Mouse (Mus musculus) liver, embryonic 13.5 days (tissue): ENCODE data around the gene Gna13. TPM values are rescaled to one million over a fixed set of nuclear protein-coding genes. Genes with fewer than 3 reads are reported as not detected.

Experiments used
- ATAC-seq: fragments of 200-750 bp; cut with Nextera tagmentation; 2 replicates; pipeline ENCODE4 v1.8.0; 2017; ENCODE audit warnings: low read depth, mild to moderate bottlenecking, moderate number of reproducible peaks, moderate library complexity
- DNase-seq: peaks from one replicate; pipeline ENCODE4 v3.0.0; 2022
- H3K27ac ChIP-seq: fragments of 300-500 bp; sonication (generic); 2 replicates; pipeline ENCODE4 v1.5.1; 2015; ENCODE audit warnings: moderate library complexity, mild to moderate bottlenecking, inconsistent platforms
- H3K27me3 ChIP-seq: fragments of 300-500 bp; sonication (generic); 2 replicates; pipeline ENCODE4 v1.6.1; 2015; ENCODE audit warnings: mild to moderate bottlenecking, inconsistent platforms
- H3K36me3 ChIP-seq: fragments of 300-500 bp; sonication (generic); 2 replicates; pipeline ENCODE4 v1.6.1; 2015; ENCODE audit warnings: mild to moderate bottlenecking, inconsistent platforms
- H3K4me1 ChIP-seq: fragments of 300-500 bp; sonication (generic); replicated peaks from 2 replicates; pipeline ENCODE4 v1.6.1; 2015; ENCODE audit warnings: inconsistent platforms
- H3K4me2 ChIP-seq: fragments of 300-500 bp; sonication (generic); 2 replicates; pipeline ENCODE4 v1.6.1; 2015; ENCODE audit warnings: inconsistent platforms, mild to moderate bottlenecking, moderate library complexity
- H3K4me3 ChIP-seq: fragments of 300-500 bp; sonication (generic); replicated peaks from 2 replicates; pipeline ENCODE4 v1.5.1; 2015; ENCODE audit warnings: mild to moderate bottlenecking, inconsistent platforms
- H3K9ac ChIP-seq: fragments of 300-500 bp; sonication (generic); 2 replicates; pipeline ENCODE4 v1.6.1; 2015; ENCODE audit warnings: mild to moderate bottlenecking, inconsistent platforms
- H3K9me3 ChIP-seq: fragments of 300-500 bp; sonication (generic); replicated peaks from 2 replicates; pipeline ENCODE4 v1.6.1; 2016; ENCODE audit warnings: inconsistent platforms
- WGBS: fragments of 180-500 bp; shearing (Covaris S2); methylation state at CpG from one replicate; pipeline ENCODE4 v1.1.7; 2015; ENCODE audit not compliant: insufficient replicate concordance; 5-methylcytosine and 5-hydroxymethylcytosine counted together
- polyA plus RNA-seq: library from polyadenylated mRNA; unstranded; fragments of >200 nt; fragmentation: Nextera tagmentation; extraction: Ambion mirVana; gene quantifications from 2 replicates; pipeline ENCODE4 v1.2.1, GENCODE M21; 2015

The Gna13 gene
- polyA plus RNA-seq, 1 experiment from 2014 or later: 14.3 TPM

DNA sequence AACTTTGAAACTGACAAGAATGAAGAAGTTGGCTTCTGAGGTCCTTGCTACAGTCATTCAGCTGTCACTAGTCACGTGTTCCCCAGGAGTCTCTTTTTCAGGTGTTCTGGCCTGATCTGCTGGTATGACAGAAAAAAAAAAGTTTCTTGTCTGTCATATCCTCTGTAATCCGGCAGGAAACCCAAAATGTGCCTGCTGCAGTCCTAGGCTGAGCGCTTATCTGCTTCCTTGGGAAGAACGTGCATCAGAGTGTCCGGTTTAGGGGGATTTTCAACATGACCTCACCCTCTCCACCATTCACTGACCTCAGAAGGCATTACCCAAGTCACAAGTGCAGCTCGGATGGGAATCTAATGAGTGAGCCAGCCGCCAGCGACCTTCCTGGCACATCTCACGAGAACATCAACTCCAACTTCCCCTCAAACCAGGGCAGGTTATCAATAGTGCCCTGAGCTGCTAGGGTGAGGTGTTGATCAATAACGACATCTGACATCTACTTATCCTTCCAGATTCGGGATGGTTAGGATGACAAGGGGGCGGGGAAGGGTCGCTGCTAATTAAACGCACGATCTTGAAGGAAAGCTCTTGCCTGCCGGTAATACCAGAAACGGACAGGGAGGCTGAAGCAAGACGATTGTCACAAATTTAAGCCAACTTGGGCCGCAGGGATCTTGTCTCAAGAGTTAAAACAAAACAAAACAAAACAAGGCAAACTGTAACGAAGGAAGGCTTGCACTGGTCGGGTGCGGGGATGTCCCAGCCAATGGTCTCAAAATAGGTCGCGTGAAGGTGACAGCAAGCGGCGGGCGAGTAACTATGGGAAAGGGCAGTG, 784 bp upstream of the Gna13 start:
- H3K9me3 ChIP-seq: no peaks in the 10 kb centered on the region
- H3K27ac ChIP-seq: peak overlapping the region; percentile 78
- WGBS: 2% methylated on average over 27 of the region's 27 CpGs
- H3K9ac ChIP-seq: peak overlapping the region; percentile 86
- H3K4me1 ChIP-seq: peaks cover 64% of the 10 kb centered on the region
- H3K4me2 ChIP-seq: peak overlapping the region; percentile 83
- ATAC-seq: peak; percentile 25
- peak; percentile 29 for DNase-seq
- H3K27me3 ChIP-seq: no peaks in the 10 kb centered on the region
- H3K4me3 ChIP-seq: peak overlapping the region; percentile 95
- peaks cover 16% of the 10 kb centered on the region for H3K36me3 ChIP-seq

- H3K9ac ChIP-seq: peak overlapping the region; percentile 95
- H3K27ac ChIP-seq: peak overlapping the region; percentile 94
- WGBS: under 1% methylated on average over 44 of the region's 53 CpGs
- H3K27me3 ChIP-seq: no peaks in the 10 kb centered on the region
- peaks cover 26% of the 10 kb centered on the region for H3K36me3 ChIP-seq
- ATAC-seq: peak; percentile 57
- peaks cover 79% of the 10 kb centered on the region for H3K4me1 ChIP-seq
- no peak for DNase-seq
- H3K4me3 ChIP-seq: peak overlapping the region; percentile 95
- no peaks in the 10 kb centered on the region for H3K9me3 ChIP-seq
- peak overlapping the region; percentile 81 for H3K4me2 ChIP-seq
These were observed 831 bp downstream of the Gna13 start for GRCm38 (mm10) chr11:109363191-109364133.

DNA sequence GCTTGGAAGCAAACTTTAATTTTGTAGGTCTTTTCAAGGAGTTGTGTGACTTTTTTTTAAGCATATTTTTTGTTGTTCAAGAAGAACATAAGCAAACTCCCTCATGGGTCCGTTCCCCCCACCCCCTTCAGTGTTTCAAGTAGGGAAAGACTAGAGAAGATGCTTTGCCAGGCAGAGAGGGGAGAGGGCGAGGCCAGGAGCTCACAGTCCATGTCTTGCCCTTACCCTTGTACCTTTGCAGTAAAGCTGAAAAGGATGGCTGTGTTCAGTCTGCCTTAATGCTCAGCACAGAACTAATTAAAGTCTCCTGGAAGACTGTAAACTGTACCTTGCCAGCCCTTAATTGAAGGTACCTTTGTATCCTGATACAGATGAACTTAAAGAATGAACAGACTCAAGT, 1.7 kb downstream of the Gna13 start:
- H3K9me3 ChIP-seq: no peaks in the 10 kb centered on the region
- peaks cover 26% of the 10 kb centered on the region for H3K36me3 ChIP-seq
- H3K4me2 ChIP-seq: peak overlapping the region; percentile 81
- peak overlapping the region; percentile 13 for H3K27ac ChIP-seq
- peaks cover 79% of the 10 kb centered on the region for H3K4me1 ChIP-seq
- ATAC-seq: no peak
- 50% methylated on average over 2 of the region's 2 CpGs for WGBS
- H3K27me3 ChIP-seq: no peaks in the 10 kb centered on the region
- H3K4me3 ChIP-seq: peak overlapping the region; percentile 95
- peak overlapping the region; percentile 95 for H3K9ac ChIP-seq
- no peak for DNase-seq

- Histone ChIP-seq H3K4me3 (peak overlapping the region; percentile 95), H3K9me3 (no peaks in the 10 kb centered on the region), H3K27me3 (no peaks in the 10 kb centered on the region), H3K4me2 (peak overlapping the region; percentile 81), H3K36me3 (peaks cover 29% of the 10 kb centered on the region), H3K9ac (peak overlapping the region; percentile 95), H3K27ac (peak overlapping the region; percentile 13), H3K4me1 (peaks cover 78% of the 10 kb centered on the region)
- ATAC-seq (no peak), DNase-seq (no peak)
- 73% methylated on average over 10 of the region's 10 CpGs for WGBS
These were observed 2.2 kb downstream of the Gna13 start for GRCm38 (mm10) chr11:109364881-109365280.

- peaks cover 81% of the 10 kb centered on the region for H3K4me1 ChIP-seq
- no peaks in the 10 kb centered on the region for H3K27me3 ChIP-seq
- no peak for DNase-seq
- 89% methylated on average over 5 of the region's 5 CpGs for WGBS
- no peaks in the 10 kb centered on the region for H3K9me3 ChIP-seq
- H3K9ac ChIP-seq: no peak overlapping the region
- ATAC-seq: no peak
- peak overlapping the region; percentile 81 for H3K4me2 ChIP-seq
- no peak overlapping the region for H3K27ac ChIP-seq
- H3K4me3 ChIP-seq: no peak overlapping the region
- H3K36me3 ChIP-seq: peaks cover 38% of the 10 kb centered on the region
These were observed 3.2 kb downstream of the Gna13 start for GRCm38 (mm10) chr11:109365818-109366217.

DNA sequence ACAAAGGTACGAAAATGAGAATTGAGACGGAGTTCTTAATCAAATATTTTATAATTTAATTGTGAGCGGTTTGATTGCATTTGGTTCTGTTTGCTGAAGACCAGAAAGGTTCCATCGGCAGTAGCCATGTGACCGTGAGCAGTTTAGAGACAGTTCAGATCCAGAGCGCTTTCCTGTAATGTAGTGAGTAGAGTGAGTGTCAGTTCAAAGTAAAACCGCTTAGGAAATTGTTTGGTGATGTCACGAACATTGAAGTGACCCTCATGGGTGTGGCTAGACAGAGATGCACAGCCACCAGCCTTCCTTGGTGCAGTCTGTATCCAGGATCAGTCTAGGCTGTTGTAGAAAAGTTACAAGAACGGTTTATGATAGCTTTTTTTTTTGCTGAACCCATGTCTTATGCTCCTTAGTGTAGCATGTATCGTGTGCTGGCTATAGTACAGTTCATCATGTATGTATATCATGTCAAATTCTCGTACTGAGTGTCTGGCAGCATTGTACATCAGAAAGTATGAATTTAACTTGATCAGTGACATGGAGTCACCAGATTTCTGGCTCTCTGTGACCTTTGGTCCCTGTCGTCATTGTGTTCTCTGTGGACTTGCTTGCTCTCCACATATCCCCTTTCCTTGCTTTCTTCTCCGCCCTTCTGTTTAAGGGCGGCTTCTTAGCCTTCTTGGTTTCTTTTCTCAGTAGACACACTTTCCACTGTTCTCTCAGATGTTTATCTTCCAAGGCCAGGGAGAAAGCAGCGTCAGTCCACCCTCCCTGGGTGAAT, 4.4 kb downstream of the Gna13 start:
- Histone ChIP-seq H3K9me3 (no peaks in the 10 kb centered on the region), H3K27me3 (no peaks in the 10 kb centered on the region), H3K4me3 (no peak overlapping the region), H3K9ac (no peak overlapping the region), H3K27ac (no peak overlapping the region), H3K4me1 (peaks cover 79% of the 10 kb centered on the region), H3K4me2 (peak overlapping the region; percentile 6; the same call in 1 of the 2 replicates), H3K36me3 (peaks cover 42% of the 10 kb centered on the region)
- WGBS: 72% methylated on average over 15 of the region's 15 CpGs
- no peak for ATAC-seq
- DNase-seq: no peak

- Histone ChIP-seq H3K9ac (no peak overlapping the region), H3K4me3 (no peak overlapping the region), H3K27ac (no peak overlapping the region), H3K4me1 (peaks cover 88% of the 10 kb centered on the region), H3K9me3 (no peaks in the 10 kb centered on the region), H3K36me3 (peaks cover 54% of the 10 kb centered on the region), H3K27me3 (no peaks in the 10 kb centered on the region), H3K4me2 (no peak overlapping the region)
- DNase-seq (no peak), ATAC-seq (peak; percentile 49; the same call in 1 of the 2 replicates)
- 70% methylated on average over 3 of the region's 3 CpGs for WGBS
These were observed 6.5 kb downstream of the Gna13 start for GRCm38 (mm10) chr11:109369026-109369637.

GRCm38 (mm10) chr11:109375412-109375811, 12.8 kb downstream of the Gna13 start:
- DNase-seq: no peak
- Histone ChIP-seq H3K9ac (no peak overlapping the region), H3K4me3 (no peak overlapping the region), H3K4me2 (no peak overlapping the region), H3K9me3 (no peaks in the 10 kb centered on the region), H3K4me1 (peaks cover 78% of the 10 kb centered on the region), H3K27me3 (no peaks in the 10 kb centered on the region), H3K36me3 (peaks cover 19% of the 10 kb centered on the region), H3K27ac (peak overlapping the region; percentile 60; the same call in 1 of the 2 replicates)
- ATAC-seq: no peak
- WGBS: 48% methylated on average over 7 of the region's 7 CpGs

GRCm38 (mm10) chr11:109376484-109377143, 14.0 kb downstream of the Gna13 start:
- peak overlapping the region; percentile 58 for H3K9ac ChIP-seq
- ATAC-seq (peak; percentile 90), DNase-seq (peak; percentile 40)
- no peaks in the 10 kb centered on the region for H3K9me3 ChIP-seq
- peaks cover 15% of the 10 kb centered on the region for H3K36me3 ChIP-seq
- 34% methylated on average over 7 of the region's 7 CpGs for WGBS
- H3K4me3 ChIP-seq: no peak overlapping the region
- H3K27ac ChIP-seq: peak overlapping the region; percentile 60
- peaks cover 72% of the 10 kb centered on the region for H3K4me1 ChIP-seq
- peak overlapping the region; percentile 50 for H3K4me2 ChIP-seq
- no peaks in the 10 kb centered on the region for H3K27me3 ChIP-seq

DNA sequence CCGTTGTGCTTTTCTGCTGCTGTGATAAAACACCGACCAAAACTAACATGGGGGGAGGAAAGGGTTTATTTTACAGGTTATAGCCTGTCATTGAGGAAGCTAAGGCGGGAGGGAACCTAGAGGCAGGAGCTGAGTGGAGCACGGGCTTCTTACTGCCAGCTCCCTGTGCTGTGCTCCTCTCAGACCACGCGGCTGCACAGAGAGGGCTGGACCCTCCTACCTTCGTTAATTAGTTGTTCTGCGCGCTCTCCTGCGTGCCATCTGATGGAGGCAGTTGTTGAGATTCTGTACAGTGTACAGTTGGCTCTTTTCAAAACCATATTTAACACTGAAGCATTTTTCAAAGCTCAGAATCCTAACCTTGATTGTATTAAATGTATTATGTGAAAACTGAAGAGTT, 14.8 kb downstream of the Gna13 start:
- no peak for DNase-seq
- 44% methylated on average over 10 of the region's 10 CpGs for WGBS
- Histone ChIP-seq H3K9ac (no peak overlapping the region), H3K4me1 (peaks cover 72% of the 10 kb centered on the region), H3K4me3 (no peak overlapping the region), H3K27me3 (no peaks in the 10 kb centered on the region), H3K36me3 (peaks cover 11% of the 10 kb centered on the region), H3K27ac (no peak overlapping the region; the same call in 1 of the 2 replicates), H3K9me3 (no peaks in the 10 kb centered on the region), H3K4me2 (0 out of 2 replicates have a peak overlapping the region, but pooled peaks have one; percentile 50)
- ATAC-seq: no peak
